Mouse (Mus musculus) spleen, adult 2 months (tissue): ENCODE measurements around the gene Gucy1b1.

ENCODE experiments used
- CTCF ChIP-seq: fragments of 200-500 bp; IDR thresholded peaks from 2 replicates; pipeline ENCODE4 v1.5.1; 2011; ENCODE audit warnings: mild to moderate bottlenecking, inconsistent platforms; ENCODE audit not compliant: insufficient read depth, insufficient read length, insufficient replicate concordance; ENCODE audit errors: extremely low read depth
- POLR2A ChIP-seq: fragments of 200-500 bp; IDR thresholded peaks from 2 replicates; pipeline ENCODE4 v1.6.1; 2011; ENCODE audit warnings: low read depth, low read length, inconsistent platforms

DNA sequence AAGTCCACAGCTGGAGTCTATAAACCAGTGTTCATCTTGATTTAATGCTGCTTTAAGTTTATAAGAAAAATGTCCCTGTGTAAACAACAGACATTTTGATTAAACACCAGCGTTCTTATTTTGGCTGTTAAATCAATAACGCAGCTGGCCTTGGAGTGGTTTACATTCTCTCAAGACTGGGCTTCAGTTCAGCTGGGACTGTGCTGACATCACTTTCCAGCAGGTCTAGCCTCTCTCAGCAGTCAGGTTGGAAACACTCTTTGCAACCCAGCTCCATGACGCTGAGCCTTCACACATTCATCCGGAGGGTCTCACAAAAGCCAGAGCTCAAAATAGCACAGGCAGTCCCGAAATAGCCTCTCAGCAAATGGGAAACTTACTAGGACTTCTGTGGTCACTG lies 17.3 kb downstream of the Gucy1b1 start:
- TF ChIP-seq POLR2A, result no peak
- TF ChIP-seq CTCF, result no peak
